Mouse (Mus musculus) ES-CJ7 (cell line): ENCODE measurements around the gene Irf9.

Experiments
- DNase-seq: peaks from one replicate; pipeline ENCODE4 v3.0.0; 2011; ENCODE audit warnings: low read depth, low spot score

Irf9 gene

DNA sequence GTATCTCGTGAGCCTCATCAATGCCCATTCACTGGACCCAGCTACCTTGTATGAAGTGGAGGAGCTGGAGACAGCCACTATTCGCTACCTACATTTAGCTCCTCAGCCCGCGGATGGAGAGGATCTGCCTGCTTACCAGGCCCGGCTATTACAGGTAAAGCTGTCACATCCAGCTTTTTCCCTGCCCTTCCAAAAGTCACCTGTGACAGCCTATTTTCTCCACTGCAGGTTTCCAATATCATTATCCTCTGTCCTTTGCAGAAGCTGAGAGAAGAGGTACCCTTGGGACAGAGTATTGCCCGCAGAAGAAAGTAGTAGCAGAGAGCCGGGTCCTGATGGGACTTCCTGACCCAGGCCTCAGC lies at the start of gene Irf9:
Gene Irf9, plus strand, starts transcription at position 301 of the 362 bp plus-strand sequence.
- no peak for DNase-seq

DNA sequence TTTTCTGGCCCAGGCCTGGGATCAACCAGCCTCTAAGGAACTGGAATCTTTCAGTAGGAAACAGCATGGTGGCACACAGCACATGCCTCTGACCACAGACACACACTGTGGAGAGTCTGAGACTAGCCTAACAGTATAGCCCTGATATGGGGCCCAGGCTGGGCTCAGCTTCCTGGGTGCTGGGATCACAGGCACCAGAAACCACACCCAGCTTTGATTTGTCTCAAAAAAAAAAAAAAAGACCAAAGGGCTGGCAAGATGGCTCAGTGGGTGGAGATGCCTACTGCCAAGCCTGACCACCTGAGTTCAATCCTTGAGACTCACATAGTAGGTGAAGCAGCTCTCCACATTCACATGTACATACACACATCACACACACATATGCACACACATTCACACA lies 48.7 kb upstream of the Irf9 start:
- DNase-seq = no peak

DNA sequence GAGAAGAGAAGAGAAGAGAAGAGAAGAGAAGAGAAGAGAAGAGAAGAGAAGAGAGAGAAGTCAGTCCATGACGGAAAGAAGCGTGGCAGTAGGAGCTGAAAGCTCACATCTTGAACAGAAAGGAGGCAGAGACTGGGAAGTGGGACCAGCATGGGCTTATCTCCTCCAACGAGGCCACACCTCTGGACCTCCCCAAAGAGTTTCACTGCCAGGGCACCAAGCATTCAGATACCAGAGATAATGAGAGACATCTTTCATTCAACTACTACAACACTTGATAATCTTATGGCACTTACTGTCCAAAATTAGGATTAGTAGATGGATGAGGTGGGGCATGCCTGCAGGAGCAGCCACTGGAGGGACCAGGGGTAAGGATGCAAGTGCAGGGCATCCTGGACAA lies 47.6 kb upstream of the Irf9 start:
- DNase-seq = no peak

DNA sequence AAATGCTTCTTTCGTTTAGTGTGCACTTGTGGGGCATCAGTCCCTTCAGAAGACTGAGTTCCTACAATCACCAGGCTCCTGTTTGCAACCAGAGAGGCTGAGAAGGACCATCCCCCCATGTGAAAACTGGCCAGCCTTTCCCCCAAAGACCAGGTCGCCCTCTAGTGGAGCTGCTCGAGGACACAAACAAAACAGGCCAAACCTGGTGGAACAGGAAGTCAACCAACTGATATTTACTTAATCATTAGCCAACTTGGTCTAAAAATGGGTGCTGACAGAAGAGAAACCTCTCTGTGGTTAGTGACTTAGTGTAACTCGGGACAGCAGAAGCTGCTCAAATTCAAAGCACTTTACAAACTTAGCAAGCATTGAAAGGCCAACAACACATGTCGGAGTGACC lies 46.4 kb upstream of the Irf9 start:
- peak; percentile 85 for DNase-seq

DNA sequence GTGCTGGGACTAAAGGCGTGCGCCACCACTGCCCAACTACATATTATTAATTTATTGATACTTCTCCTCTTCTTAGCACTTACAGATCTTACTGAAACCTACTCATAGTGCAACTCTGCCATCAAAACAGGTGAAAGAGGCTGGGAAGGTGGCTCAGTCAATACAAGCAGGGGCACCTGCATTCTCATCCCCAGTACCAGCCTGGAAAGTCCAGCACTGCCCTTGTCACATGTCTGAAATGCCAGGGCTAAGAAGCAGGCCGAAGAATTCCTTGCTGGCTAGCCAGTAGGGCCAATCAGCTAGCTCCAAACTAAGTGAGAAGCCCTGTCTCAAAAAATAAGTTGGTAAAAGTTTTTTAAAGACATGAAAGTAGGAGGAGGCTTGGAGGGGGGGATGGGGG lies 45.8 kb upstream of the Irf9 start:
- no peak for DNase-seq

DNA sequence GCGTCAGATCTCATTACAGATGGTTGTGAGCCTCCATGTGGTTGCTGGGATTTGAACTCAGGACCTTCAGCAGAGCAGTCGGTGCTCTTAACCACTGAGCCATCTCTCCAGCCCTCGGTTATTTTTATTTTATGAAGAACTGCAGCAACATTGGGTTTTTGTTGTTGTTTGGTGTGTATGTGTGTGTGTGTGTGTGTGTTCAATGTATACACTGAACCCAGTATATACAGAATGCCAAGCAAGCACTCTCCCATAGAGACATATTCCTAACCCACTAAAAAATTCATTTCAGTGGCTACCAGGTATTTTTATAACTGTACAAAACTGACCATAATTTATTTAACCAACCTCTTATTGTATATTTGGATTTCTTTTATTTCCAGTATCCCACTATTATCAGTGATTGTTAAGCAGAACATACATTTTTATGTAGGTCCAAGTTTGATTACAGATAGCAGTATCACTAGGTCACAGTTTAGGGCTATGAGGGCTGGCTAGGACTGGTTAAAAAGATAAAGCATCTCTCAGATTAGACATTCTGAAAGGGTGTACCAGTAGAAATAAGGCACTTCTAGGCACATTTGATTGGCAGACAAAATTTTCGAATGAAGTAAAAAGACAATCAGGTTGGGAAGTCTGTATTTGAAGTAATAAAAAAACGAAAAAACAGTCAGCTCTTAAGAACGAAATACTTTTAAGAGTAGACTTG lies 44.5 kb upstream of the Irf9 start:
- DNase-seq = no peak

DNA sequence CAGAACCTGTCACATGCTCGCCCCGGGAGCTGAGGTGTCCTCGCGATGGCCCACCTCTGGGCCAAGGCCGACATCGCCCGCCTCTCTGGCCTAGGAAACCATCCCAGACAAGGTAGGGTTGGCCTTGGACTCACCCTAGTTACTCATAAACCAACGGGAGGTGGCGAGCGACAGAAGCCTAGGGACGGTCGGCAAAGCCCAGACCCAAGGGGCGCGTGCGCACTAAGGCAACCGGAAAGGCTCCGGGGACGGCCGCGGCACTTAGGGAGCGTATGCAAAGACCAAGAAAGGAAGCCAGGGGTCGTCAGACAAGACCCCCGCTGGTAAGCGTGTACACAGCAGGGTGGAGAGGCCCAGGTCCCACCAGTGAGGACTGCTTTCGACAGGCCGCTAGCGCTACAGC lies 43.6 kb upstream of the Irf9 start, which contains the start of gene Dcaf11:
Gene Dcaf11, plus strand, starts transcription at position 208 of the 403 bp plus-strand sequence.
- peak; percentile 98 for DNase-seq

DNA sequence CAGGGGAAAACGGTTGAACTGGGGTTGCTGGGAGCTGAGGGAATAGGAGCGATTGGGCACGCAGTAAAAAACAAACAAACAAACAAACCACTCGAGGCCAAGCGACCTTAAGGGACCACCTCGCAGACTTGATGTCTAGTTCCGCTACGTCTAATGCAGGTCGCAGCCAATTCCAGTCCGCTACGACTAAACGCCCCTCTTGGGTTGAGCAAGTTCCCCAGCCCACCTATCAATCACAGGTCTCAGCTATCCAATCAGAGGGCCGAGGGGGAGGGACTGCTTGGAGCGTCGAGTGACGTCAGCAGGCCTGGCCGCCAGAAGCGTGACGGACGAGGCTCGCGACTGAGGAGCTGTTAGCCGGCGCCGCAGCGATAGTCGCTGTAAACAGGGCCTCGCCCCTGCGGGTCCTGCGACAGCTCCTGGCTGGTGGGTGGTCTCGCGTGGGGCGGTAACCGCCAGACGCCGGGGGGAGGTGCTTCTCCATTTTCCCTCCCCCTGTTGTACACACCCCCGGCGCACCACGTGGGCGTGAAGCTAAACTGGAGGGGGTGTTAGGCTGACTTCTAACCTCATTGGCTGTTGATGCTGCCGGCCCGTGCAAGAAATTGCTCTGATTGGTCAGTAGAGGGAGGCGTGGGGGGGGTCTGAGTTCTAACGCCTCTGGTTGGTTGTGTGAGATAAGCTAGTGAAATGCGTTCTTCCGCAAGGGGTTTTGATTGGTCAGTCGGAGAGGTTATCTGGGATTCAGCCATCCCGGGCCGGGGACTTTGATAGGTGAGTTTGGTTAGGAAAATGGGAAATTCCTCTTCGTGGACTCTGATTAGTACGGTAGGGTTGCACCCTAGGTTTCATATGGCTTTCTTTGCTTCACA lies 42.9 kb upstream of the Irf9 start, which contains the start of gene A730061H03Rik:
Gene A730061H03Rik, minus strand, starts transcription at position 205 of the 872 bp plus-strand sequence.
- DNase-seq = peak; percentile 100

DNA sequence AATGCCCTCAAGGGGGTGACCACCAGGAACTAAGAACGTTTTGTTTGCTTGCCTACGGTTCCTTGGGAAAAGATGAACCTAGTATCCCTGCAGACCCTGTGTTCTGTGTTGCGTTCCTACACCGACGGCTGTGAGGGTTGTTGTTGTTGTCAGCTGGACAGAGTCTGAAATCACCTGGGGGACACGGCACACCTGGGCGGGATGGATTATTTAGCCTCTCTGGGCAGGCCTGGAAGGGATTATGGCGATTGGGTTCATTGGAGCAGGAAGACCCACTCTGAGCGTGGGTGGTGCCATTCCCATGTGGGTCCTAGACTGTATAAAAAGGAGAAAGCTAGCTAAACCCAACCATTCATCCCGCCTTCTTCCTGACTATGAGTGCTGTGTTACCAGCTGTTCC lies 41.5 kb upstream of the Irf9 start:
- DNase-seq = no peak

DNA sequence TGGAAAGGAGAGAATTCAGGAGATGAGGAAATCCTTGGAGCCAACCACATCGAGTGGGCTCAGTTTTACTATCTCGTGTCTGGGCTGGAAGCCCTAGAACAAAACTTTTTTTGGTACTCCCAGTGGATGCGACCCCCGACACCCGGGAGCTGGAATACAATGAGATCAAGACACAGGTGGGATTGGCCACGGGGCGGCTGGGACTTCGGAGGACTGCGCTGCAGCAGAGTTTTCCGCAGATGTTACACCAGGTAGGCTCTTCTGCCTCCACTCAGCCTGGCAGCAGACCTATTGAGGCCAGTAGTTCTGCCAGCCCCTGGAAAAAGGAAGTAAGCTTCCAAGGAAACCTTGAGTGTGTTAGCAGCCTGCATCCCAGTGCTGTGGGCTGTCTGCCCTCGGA lies 40.1 kb upstream of the Irf9 start:
- no peak for DNase-seq

DNA sequence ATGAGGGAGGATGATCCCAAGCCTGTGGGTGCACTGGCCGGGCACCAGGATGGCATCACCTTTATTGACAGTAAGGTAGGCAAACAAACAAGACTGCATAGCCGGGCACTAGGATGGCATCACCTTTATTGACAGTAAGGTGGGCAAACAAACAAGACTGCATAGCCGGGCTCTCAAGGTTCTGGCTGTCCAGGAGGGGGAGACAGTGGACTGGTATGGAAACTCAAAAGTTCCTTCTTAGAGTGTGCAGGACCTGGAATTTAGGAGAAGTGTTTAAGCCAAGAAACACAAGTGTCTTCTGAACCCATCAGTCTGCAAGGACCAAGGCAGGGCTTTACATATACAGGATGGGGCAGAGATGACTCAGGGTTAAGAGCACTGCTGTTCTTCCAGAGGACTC lies 37.6 kb upstream of the Irf9 start:
- no peak for DNase-seq

DNA sequence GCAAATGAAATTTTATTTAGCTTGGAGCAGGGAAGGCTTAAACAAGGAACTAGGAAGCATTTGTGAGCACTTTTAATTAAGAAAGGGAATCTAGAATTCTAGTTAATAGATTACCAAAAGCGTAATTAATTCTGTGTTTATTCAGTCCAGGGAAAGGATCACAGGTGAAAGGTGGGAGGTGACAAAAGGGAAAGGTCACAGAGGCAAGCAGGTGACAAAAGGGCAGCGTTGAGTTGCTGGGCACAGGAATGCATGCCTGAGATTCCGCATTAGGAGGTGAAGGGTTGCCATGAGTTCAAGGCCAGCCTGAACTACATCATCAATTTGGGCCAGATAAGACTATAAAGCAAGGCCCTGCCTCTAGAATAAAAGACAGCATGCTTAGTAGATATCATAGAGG lies 35.9 kb upstream of the Irf9 start:
- DNase-seq = no peak

DNA sequence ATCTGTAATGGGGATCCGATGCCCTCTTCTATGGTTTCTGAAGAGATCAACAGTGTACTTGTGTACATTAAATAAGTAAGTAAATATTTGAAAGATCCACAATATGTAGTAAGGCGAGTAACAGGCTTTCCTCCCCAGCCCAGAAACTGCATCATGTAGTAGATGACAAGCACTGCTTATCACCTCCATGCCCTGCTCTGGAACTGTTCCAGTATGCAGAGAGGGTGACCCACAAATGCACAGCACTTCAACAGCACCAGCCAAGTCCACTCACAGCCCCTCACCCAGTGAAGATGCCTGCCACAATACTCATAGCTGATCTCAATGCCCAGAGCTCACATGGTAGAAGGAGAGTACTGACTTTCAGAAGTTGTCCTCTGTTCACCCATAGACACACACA lies 32.8 kb upstream of the Irf9 start:
- no peak for DNase-seq

DNA sequence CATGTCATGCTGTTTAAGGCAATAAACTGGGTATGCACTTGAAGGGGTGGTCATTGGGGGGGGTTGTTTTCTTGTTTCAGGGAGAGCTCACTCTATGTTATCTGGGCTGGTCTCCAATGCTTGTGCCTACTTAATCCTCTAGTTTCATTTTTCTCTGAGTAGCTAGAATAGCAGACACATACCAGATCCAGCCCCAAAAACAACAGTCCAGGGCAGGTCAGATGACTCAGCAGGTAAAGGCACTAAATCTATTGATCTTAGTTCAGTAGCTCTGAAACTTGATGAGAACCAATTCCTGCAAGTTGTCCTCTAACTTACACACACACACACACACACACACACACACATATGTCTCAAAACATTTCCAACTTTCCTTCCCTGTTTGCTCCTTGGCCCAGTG lies 31.6 kb upstream of the Irf9 start:
- no peak for DNase-seq

DNA sequence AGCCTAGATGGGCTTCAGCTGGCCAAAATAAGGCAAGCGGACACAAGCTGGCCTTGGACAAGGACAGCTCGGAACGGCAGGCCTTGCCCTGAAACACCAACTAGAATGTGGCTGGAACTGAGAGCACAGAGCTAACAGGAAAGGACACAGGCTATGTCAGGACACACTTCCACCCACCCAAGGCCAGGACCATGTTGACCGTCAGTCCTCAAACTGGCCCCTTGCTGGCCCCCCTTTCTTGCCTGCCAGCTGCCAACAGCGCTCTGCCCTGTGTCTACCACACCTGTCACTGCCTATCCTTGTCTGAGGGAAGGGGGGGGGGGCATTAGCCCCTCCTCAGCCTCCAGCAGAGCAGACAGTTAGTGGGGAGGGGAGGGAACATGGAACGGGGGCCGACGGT lies 28.1 kb upstream of the Irf9 start, which contains the start of gene Fitm1:
Gene Fitm1, plus strand, starts transcription at position 316 of the 400 bp plus-strand sequence.
- DNase-seq = no peak

DNA sequence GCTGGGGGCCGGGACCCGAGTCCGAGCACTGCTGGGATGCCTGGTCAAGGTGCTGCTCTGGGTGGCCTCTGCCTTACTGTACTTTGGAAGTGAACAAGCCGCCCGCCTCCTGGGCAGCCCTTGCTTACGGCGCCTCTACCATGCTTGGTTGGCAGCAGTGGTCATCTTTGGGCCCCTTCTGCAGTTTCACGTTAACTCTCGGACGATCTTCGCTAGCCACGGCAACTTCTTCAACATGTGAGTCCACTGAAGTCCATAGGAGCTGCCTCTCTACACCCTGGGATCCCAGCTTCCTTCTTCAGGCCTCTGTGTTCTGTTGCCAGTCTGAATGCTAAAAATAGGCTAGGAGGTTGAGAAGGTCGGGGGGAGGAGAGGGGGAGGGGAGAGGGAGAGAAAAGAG lies 27.7 kb upstream of the Irf9 start:
- no peak for DNase-seq

DNA sequence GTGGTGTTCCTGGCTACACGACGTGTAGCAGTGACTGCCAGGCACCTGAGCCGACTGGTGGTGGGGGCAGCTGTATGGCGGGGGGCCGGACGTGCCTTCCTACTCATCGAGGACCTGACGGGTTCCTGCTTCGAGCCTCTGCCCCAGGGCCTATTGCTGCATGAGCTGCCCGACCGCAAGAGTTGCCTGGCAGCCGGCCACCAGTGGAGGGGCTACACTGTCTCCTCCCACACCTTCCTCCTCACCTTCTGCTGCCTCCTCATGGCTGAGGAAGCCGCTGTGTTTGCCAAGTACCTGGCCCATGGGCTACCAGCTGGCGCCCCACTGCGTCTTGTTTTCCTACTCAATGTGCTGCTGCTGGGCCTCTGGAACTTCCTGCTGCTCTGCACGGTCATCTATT lies 27.0 kb upstream of the Irf9 start:
- DNase-seq = no peak

DNA sequence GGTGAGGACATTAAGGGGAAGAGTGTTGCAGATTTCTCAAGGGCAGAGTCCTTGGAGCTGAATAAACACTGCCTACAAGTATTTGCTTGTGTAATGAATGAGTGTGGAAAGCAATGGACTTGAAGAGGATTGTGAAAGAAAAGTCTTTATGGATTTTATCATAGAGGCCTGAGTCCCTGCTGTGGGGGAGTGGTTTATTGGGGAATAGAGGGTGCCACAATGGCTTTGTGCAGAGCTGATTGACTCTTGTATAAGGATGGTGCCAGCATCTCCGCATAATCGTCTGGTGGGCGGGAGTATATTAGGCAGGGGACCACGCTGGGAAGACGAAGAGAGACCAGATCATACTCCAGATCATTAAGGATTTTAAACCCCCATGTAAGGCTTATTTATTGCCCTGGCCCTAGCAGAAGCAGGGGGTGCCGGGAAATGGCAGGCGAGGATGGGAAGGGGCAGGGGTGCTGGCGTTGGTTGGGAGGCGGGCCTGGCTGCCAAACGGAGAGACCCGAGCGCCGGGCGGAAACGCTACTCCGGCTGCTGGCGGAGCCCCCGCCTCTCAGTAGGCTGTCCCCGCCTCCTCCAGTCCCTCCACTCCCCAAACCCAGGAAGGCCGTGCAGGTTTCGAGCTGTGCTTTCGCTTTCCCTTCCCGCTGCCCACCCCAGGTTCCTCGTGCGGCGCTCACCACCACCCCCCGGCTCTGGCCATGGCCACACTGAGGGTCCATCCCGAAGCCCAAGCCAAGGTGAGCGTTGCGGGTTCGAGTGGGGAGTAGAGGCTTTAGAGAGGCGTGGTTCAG lies 25.3 kb upstream of the Irf9 start, which contains the start of gene Psme1:
Gene Psme1, plus strand, starts transcription at position 253 of the 797 bp plus-strand sequence.
- peak; percentile 70 for DNase-seq

DNA sequence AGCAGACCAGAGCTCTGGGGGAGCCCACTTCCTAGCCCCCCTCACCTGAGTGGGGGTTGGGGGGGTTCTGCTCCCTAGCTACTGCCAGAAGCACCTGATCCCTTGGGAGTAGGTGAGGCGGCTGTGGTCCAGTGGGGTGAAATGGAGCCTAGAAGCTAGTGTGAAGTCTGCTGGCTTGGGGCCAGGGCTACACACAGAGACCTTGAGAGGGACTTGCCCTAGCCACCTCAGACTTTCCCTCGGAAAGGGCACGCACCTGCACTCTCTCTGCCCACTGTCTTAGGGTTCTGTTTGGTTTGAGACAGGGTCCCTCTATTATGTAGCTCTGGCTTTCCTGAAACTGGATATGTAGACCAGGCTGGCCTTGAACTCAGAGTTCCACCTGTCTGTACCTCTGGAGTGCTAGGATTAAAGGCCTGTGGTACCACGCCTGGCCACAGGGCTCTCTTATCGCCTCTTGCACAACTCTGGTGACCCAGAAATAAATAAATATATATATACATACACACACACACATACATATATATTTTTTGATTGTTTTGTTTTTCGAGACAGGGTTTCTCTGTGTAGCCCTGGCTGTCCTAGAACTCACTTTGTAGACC lies 24.6 kb upstream of the Irf9 start:
- DNase-seq = no peak

DNA sequence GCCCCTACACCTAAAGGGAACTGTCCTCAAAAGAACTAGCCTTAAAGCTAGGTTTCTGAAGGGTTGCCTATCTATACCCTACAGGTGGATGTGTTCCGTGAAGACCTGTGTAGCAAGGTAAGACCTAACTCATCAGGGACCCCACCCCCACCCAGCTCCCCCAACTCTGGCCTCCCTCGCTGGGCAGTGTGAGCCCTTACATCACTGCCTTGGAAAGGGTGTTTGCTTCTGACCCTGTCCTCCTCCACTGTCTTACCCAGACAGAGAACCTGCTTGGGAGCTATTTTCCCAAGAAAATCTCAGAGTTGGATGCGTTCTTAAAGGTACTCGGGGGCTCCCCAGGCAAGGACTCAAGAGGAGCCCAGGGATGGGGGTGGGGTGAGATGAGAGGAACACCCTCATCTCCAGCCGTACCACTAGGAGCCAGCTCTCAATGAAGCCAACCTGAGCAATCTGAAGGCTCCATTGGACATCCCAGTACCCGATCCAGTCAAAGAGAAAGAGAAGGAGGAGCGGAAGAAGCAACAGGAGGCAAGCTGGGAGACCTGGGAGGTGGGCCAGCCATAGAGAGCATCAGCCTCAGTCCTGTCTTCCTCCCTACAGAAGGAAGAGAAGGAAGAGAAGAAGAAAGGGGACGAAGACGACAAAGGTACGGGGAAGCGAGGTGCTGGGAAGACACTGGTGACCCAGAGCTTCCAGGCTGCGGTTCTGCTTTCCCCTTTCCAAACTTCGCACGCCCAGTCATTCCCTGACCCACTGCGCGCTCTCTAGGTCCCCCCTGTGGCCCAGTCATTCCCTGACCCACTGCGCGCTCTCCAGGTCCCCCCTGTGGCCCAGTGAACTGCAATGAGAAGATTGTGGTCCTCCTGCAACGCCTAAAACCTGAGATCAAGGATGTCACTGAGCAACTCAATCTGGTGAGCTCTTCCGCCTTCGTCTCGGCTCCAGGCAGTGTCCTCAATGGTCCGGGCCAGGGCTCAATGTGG lies 23.6 kb upstream of the Irf9 start:
- DNase-seq = peak; percentile 42
